Mouse (Mus musculus): Measurements from ENCODE around the gene Thoc6.

Thoc6 gene

GRCm38 (mm10) chr17:23673424-23674073 is at the start of gene Thoc6, which contains the start of gene Hcfc1r1:
Gene Thoc6, minus strand, starts transcription at chr17:23673882.
Gene Hcfc1r1, plus strand, starts transcription at chr17:23673596.
- peak; percentile 99 for DNase-seq (ENCODE audit: low read depth, low spot score)

GRCm38 (mm10) chr17:23722376-23723125 is 48.9 kb upstream of the Thoc6 start, which contains the start of gene 1520401A03Rik:
Gene 1520401A03Rik, minus strand, starts transcription at chr17:23722783.
- no peak for DNase-seq (ENCODE audit: low read depth, low spot score)

- no peak for DNase-seq (ENCODE audit: low read depth, low spot score)
These were observed 48.2 kb upstream of the Thoc6 start for GRCm38 (mm10) chr17:23721886-23722285.

GRCm38 (mm10) chr17:23719455-23719854 is 45.8 kb upstream of the Thoc6 start:
- DNase-seq (ENCODE audit: low read depth, low spot score) = no peak

- DNase-seq (ENCODE audit: low read depth, low spot score) = peak; percentile 22
These were observed 43.3 kb upstream of the Thoc6 start for GRCm38 (mm10) chr17:23717003-23717402.

- DNase-seq (ENCODE audit: low read depth, low spot score) = peak; percentile 77
These were observed 32.5 kb upstream of the Thoc6 start for GRCm38 (mm10) chr17:23706212-23706611.

- DNase-seq (ENCODE audit: low read depth, low spot score) = no peak
These were observed 31.9 kb upstream of the Thoc6 start for GRCm38 (mm10) chr17:23705525-23706104.

- DNase-seq (ENCODE audit: low read depth, low spot score) = no peak
These were observed 31.1 kb upstream of the Thoc6 start for GRCm38 (mm10) chr17:23704741-23705140.

GRCm38 (mm10) chr17:23703301-23703700 is 29.6 kb upstream of the Thoc6 start:
- no peak for DNase-seq (ENCODE audit: low read depth, low spot score)

- peak; percentile 94 for DNase-seq (ENCODE audit: low read depth, low spot score)
These were observed 26.4 kb upstream of the Thoc6 start for GRCm38 (mm10) chr17:23700079-23700478.

GRCm38 (mm10) chr17:23699131-23700077 is 25.7 kb upstream of the Thoc6 start:
- DNase-seq (ENCODE audit: low read depth, low spot score) = no peak

- peak; percentile 50 for DNase-seq (ENCODE audit: low read depth, low spot score)
These were observed 22.1 kb upstream of the Thoc6 start for GRCm38 (mm10) chr17:23695801-23696200.

- DNase-seq (ENCODE audit: low read depth, low spot score) = no peak
These were observed 20.8 kb upstream of the Thoc6 start for GRCm38 (mm10) chr17:23694491-23694890.

- no peak for DNase-seq (ENCODE audit: low read depth, low spot score)
These were observed 10.4 kb upstream of the Thoc6 start, which contains the start of gene Cldn9 for GRCm38 (mm10) chr17:23683856-23684672. Gene Cldn9, minus strand, starts transcription at chr17:23684026.

- DNase-seq (ENCODE audit: low read depth, low spot score) = no peak
These were observed 9.5 kb upstream of the Thoc6 start for GRCm38 (mm10) chr17:23683226-23683625.

GRCm38 (mm10) chr17:23682530-23682929 is 8.8 kb upstream of the Thoc6 start:
- DNase-seq (ENCODE audit: low read depth, low spot score) = no peak

GRCm38 (mm10) chr17:23682092-23682491 is 8.4 kb upstream of the Thoc6 start:
- DNase-seq (ENCODE audit: low read depth, low spot score) = no peak

- no peak for DNase-seq (ENCODE audit: low read depth, low spot score)
These were observed 7.4 kb upstream of the Thoc6 start for GRCm38 (mm10) chr17:23681086-23681485.

GRCm38 (mm10) chr17:23680336-23680735 is 6.7 kb upstream of the Thoc6 start:
- no peak for DNase-seq (ENCODE audit: low read depth, low spot score)

GRCm38 (mm10) chr17:23679127-23679835 is 5.6 kb upstream of the Thoc6 start, which contains the start of gene Cldn6:
Gene Cldn6, plus strand, starts transcription at chr17:23679249.
- peak; percentile 60 for DNase-seq (ENCODE audit: low read depth, low spot score)

Data from ES-CJ7 (cell line).